Mouse (Mus musculus): Measurements from ENCODE around the gene Mien1. TPM values are rescaled to one million over a fixed set of nuclear protein-coding genes. Genes with fewer than 3 reads are reported as not detected.

Gene Mien1
- polyA plus RNA-seq, 2 experiments: 48.5 to 86.8 TPM

GRCm38 (mm10) chr11:98475630-98476433 is 37.0 kb upstream of the Mien1 start:
- H3K9ac ChIP-seq (ENCODE audit: low read depth, low read length, severe bottlenecking): no peak overlapping the region
- WGBS: 91% methylated on average over 9 of the region's 9 CpGs
- no peak overlapping the region for H3K4me2 ChIP-seq (replicated peaks; ENCODE audit: low read depth, low read length, severe bottlenecking)
- no peak overlapping the region for H3K4me3 ChIP-seq (replicated peaks; ENCODE audit: low read length)
- no peaks in the 10 kb centered on the region for H3K4me1 ChIP-seq (ENCODE audit: control insufficient read depth, insufficient read depth, low read length)
- TF ChIP-seq POLR2A (IDR thresholded peaks at IDR 0.05; ENCODE audit: borderline replicate concordance, extremely low read depth, insufficient read depth, insufficient read length): no peak
- H3K9me3 ChIP-seq (ENCODE audit: control insufficient read depth, low read length): no peaks in the 10 kb centered on the region
- no peak for DNase-seq (ENCODE audit: low spot score)
- ATAC-seq (ENCODE audit: low FRiP score, low read depth): no peak
- H3K36me3 ChIP-seq (ENCODE audit: control insufficient read depth, insufficient read depth, low read length): no peaks in the 10 kb centered on the region
- no peaks in the 10 kb centered on the region for H3K27me3 ChIP-seq (ENCODE audit: control insufficient read depth, insufficient read depth, low read length)
- no peak overlapping the region for H3K27ac ChIP-seq (replicated peaks; ENCODE audit: low read depth, low read length)

- Histone ChIP-seq H3K9me3 (ENCODE audit: control insufficient read depth, low read length) (no peaks in the 10 kb centered on the region), H3K27ac (replicated peaks; ENCODE audit: low read depth, low read length) (no peak overlapping the region), H3K9ac (ENCODE audit: low read depth, low read length, severe bottlenecking) (no peak overlapping the region), H3K4me2 (replicated peaks; ENCODE audit: low read depth, low read length, severe bottlenecking) (no peak overlapping the region), H3K36me3 (ENCODE audit: control insufficient read depth, insufficient read depth, low read length) (no peaks in the 10 kb centered on the region), H3K4me1 (ENCODE audit: control insufficient read depth, insufficient read depth, low read length) (no peaks in the 10 kb centered on the region), H3K27me3 (ENCODE audit: control insufficient read depth, insufficient read depth, low read length) (no peaks in the 10 kb centered on the region), H3K4me3 (replicated peaks; ENCODE audit: low read length) (no peak overlapping the region)
- no peak for DNase-seq (ENCODE audit: low spot score)
- ATAC-seq (ENCODE audit: low FRiP score, low read depth): no peak
- TF ChIP-seq POLR2A (IDR thresholded peaks at IDR 0.05; ENCODE audit: borderline replicate concordance, extremely low read depth, insufficient read depth, insufficient read length): no peak
- WGBS: 89% methylated on average over 11 of the region's 11 CpGs
Observed at GRCm38 (mm10) chr11:98474967-98475366, 36.2 kb upstream of the Mien1 start.

- 51% methylated on average over 8 of the region's 8 CpGs for WGBS
- Histone ChIP-seq H3K27ac (replicated peaks; ENCODE audit: low read depth, low read length) (no peak overlapping the region), H3K4me2 (replicated peaks; ENCODE audit: low read depth, low read length, severe bottlenecking) (no peak overlapping the region), H3K4me3 (replicated peaks; ENCODE audit: low read length) (no peak overlapping the region), H3K27me3 (ENCODE audit: control insufficient read depth, insufficient read depth, low read length) (no peaks in the 10 kb centered on the region), H3K36me3 (ENCODE audit: control insufficient read depth, insufficient read depth, low read length) (no peaks in the 10 kb centered on the region), H3K4me1 (ENCODE audit: control insufficient read depth, insufficient read depth, low read length) (no peaks in the 10 kb centered on the region), H3K9ac (ENCODE audit: low read depth, low read length, severe bottlenecking) (no peak overlapping the region), H3K9me3 (ENCODE audit: control insufficient read depth, low read length) (no peaks in the 10 kb centered on the region)
- DNase-seq (ENCODE audit: low spot score) (no peak), ATAC-seq (ENCODE audit: low FRiP score, low read depth) (no peak)
- TF ChIP-seq POLR2A (IDR thresholded peaks at IDR 0.05; ENCODE audit: borderline replicate concordance, extremely low read depth, insufficient read depth, insufficient read length): no peak
Observed at GRCm38 (mm10) chr11:98473916-98474479, 35.2 kb upstream of the Mien1 start.

- ATAC-seq (ENCODE audit: low FRiP score, low read depth) (no peak), DNase-seq (ENCODE audit: low spot score) (no peak)
- Histone ChIP-seq H3K27me3 (ENCODE audit: control insufficient read depth, insufficient read depth, low read length) (no peaks in the 10 kb centered on the region), H3K9me3 (ENCODE audit: control insufficient read depth, low read length) (no peaks in the 10 kb centered on the region), H3K27ac (replicated peaks; ENCODE audit: low read depth, low read length) (no peak overlapping the region), H3K4me2 (replicated peaks; ENCODE audit: low read depth, low read length, severe bottlenecking) (no peak overlapping the region), H3K4me3 (replicated peaks; ENCODE audit: low read length) (no peak overlapping the region), H3K4me1 (ENCODE audit: control insufficient read depth, insufficient read depth, low read length) (no peaks in the 10 kb centered on the region), H3K9ac (ENCODE audit: low read depth, low read length, severe bottlenecking) (no peak overlapping the region), H3K36me3 (ENCODE audit: control insufficient read depth, insufficient read depth, low read length) (no peaks in the 10 kb centered on the region)
- WGBS: 64% methylated on average over 4 of the region's 4 CpGs
- no peak for TF ChIP-seq POLR2A (IDR thresholded peaks at IDR 0.05; ENCODE audit: borderline replicate concordance, extremely low read depth, insufficient read depth, insufficient read length)
Observed at GRCm38 (mm10) chr11:98472696-98473095, 33.9 kb upstream of the Mien1 start.

GRCm38 (mm10) chr11:98470795-98471194 is 32.0 kb upstream of the Mien1 start:
- no peaks in the 10 kb centered on the region for H3K27me3 ChIP-seq (ENCODE audit: control insufficient read depth, insufficient read depth, low read length)
- H3K4me1 ChIP-seq (ENCODE audit: control insufficient read depth, insufficient read depth, low read length): no peaks in the 10 kb centered on the region
- TF ChIP-seq POLR2A (IDR thresholded peaks at IDR 0.05; ENCODE audit: borderline replicate concordance, extremely low read depth, insufficient read depth, insufficient read length): no peak
- H3K9me3 ChIP-seq (ENCODE audit: control insufficient read depth, low read length): no peaks in the 10 kb centered on the region
- H3K36me3 ChIP-seq (ENCODE audit: control insufficient read depth, insufficient read depth, low read length): no peaks in the 10 kb centered on the region
- no peak overlapping the region for H3K27ac ChIP-seq (replicated peaks; ENCODE audit: low read depth, low read length)
- H3K9ac ChIP-seq (ENCODE audit: low read depth, low read length, severe bottlenecking): no peak overlapping the region
- DNase-seq (ENCODE audit: low spot score) (no peak), ATAC-seq (ENCODE audit: low FRiP score, low read depth) (no peak)
- H3K4me3 ChIP-seq (replicated peaks; ENCODE audit: low read length): no peak overlapping the region
- 77% methylated on average over 6 of the region's 6 CpGs for WGBS
- H3K4me2 ChIP-seq (replicated peaks; ENCODE audit: low read depth, low read length, severe bottlenecking): no peak overlapping the region
